Mouse (Mus musculus): ENCODE measurements around the gene Grb10.

DNA sequence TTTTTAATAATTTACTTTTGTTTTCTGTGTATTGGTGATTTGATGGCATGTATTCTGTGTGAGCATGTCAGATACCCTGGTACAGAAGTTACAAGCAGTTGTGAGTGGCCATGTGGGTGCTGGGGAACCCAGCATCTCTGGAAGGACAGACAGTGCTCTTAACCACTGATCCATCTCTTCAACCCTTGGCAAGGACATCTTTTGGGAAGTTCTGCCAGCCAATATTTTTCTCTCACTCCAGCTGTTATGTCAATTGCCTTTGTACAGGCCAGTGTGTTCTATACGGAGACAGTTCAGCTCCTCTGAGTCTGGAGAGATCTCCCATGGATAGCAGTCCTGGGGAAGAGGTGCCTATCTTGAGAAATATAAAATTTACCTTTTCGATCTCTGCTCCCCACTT, 116.4 kb downstream of the Grb10 start:
- no peak for TF ChIP-seq CTCF (conservative IDR thresholded peaks at IDR 0.05; ENCODE audit: insufficient read depth, insufficient read length, low read depth, low read length)
- TF ChIP-seq POLR2A (IDR thresholded peaks at IDR 0.05; ENCODE audit: low read depth, low read length) = no peak

Data from kidney, adult 2 months (tissue).